Mouse (Mus musculus) MEL (cell line): ENCODE data around the gene Mamstr. TPM values are rescaled to one million over a fixed set of nuclear protein-coding genes. Genes with fewer than 3 reads are reported as not detected.

Source experiments
- DNase-seq: peaks from one replicate; pipeline ENCODE4 v3.0.0; 2011; ENCODE audit warnings: low read depth, low spot score
- H3K27ac ChIP-seq: 2 replicates; pipeline ENCODE4 v1.5.1; 2012; ENCODE audit warnings: low read depth, mild to moderate bottlenecking, control low read depth, low read length, moderate library complexity; ENCODE audit not compliant: control insufficient read depth
- H3K27me3 ChIP-seq, 2 experiments: fragments of 150-350 bp in 1 of 2; sonication (generic) in 1 of 2; 2 replicates each; pipeline ENCODE4 v1.6.1; 2012; ENCODE audit warnings: low read length in 2 of 2, mild to moderate bottlenecking in 2 of 2, improper control_type of control experiment in 1 of 2, moderate library complexity in 1 of 2; ENCODE audit not compliant: insufficient read depth in 2 of 2, control insufficient read depth in 1 of 2
- H3K36me3 ChIP-seq, 2 experiments: 2 replicates each; pipeline ENCODE4 v1.6.1; 2012 to 2014; ENCODE audit warnings: low read length in 2 of 2, improper control_type of control experiment in 1 of 2, inconsistent platforms in 1 of 2, mild to moderate bottlenecking in 1 of 2; ENCODE audit not compliant: insufficient read depth in 2 of 2, control insufficient read depth in 1 of 2
- H3K4me1 ChIP-seq, 2 experiments: fragments of 150-350 bp in 1 of 2; sonication (generic) in 1 of 2; 2 replicates each; pipeline ENCODE4 v1.6.1; 2012; ENCODE audit warnings: low read length in 2 of 2, improper control_type of control experiment in 1 of 2, mild to moderate bottlenecking in 1 of 2; ENCODE audit not compliant: insufficient read depth in 2 of 2, control insufficient read depth in 1 of 2
- H3K4me3 ChIP-seq, 2 experiments: fragments of 150-350 bp in 1 of 2; sonication (generic) in 1 of 2; 2 replicates each; pipeline ENCODE4 v1.5.1; 2012; ENCODE audit warnings: low read depth in 2 of 2, low read length in 2 of 2, mild to moderate bottlenecking in 2 of 2, moderate library complexity in 2 of 2, control low read depth in 1 of 2, improper control_type of control experiment in 1 of 2; ENCODE audit not compliant: control insufficient read depth in 1 of 2, insufficient read depth in 1 of 2
- H3K79me2 ChIP-seq: 2 replicates; pipeline ENCODE4 v1.6.1; 2012; ENCODE audit warnings: mild to moderate bottlenecking, low read length, moderate library complexity; ENCODE audit not compliant: control insufficient read depth, poor library complexity, insufficient read depth
- H3K9ac ChIP-seq: 2 replicates; pipeline ENCODE4 v1.6.1; 2012; ENCODE audit warnings: low read depth, mild to moderate bottlenecking, control low read depth, low read length, moderate library complexity; ENCODE audit not compliant: control insufficient read depth, poor library complexity, severe bottlenecking
- H3K9me3 ChIP-seq: fragments of 150-350 bp; sonication (generic); replicated peaks from 2 replicates; pipeline ENCODE4 v1.6.1; 2012; ENCODE audit warnings: mild to moderate bottlenecking, low read length, improper control_type of control experiment, moderate library complexity; ENCODE audit not compliant: insufficient read depth
- E2F4 ChIP-seq: IDR thresholded peaks from 2 replicates; pipeline ENCODE4 v1.6.1; 2011; ENCODE audit warnings: low read depth, low read length, improper control_type of control experiment, borderline replicate concordance
- ELF1 ChIP-seq: IDR thresholded peaks from 2 replicates; pipeline ENCODE4 v1.6.1; 2014; ENCODE audit warnings: low read depth, mild to moderate bottlenecking, inconsistent platforms, low read length, improper control_type of control experiment, moderate library complexity
- ETS1 ChIP-seq: IDR thresholded peaks from 2 replicates; pipeline ENCODE4 v1.6.1; 2012; ENCODE audit warnings: low read depth, mild to moderate bottlenecking, inconsistent platforms, low read length, improper control_type of control experiment, moderate library complexity
- GATA1 ChIP-seq: IDR thresholded peaks from 2 replicates; pipeline ENCODE4 v1.6.1; 2011; ENCODE audit warnings: low read depth, low read length, improper control_type of control experiment
- JUND ChIP-seq: IDR thresholded peaks from 2 replicates; pipeline ENCODE4 v1.6.1; 2011; ENCODE audit warnings: low read depth, mild to moderate bottlenecking, improper control_type of control experiment, low read length
- MAFK ChIP-seq: IDR thresholded peaks from 2 replicates; pipeline ENCODE4 v1.6.1; 2011; ENCODE audit warnings: low read depth, mild to moderate bottlenecking, low read length, improper control_type of control experiment, borderline replicate concordance
- MAX ChIP-seq: IDR thresholded peaks from 2 replicates; pipeline ENCODE4 v1.6.1; 2011; ENCODE audit warnings: low read length, improper control_type of control experiment
- MEF2A ChIP-seq: IDR thresholded peaks from 2 replicates; pipeline ENCODE4 v1.6.1; 2014; ENCODE audit warnings: low read depth, mild to moderate bottlenecking, inconsistent platforms, low read length, improper control_type of control experiment; ENCODE audit not compliant: poor library complexity, insufficient replicate concordance, severe bottlenecking; ENCODE audit errors: extremely low read depth
- POLR2A ChIP-seq, 2 experiments: IDR thresholded peaks; 2 replicates each; pipeline ENCODE4 v1.6.1; 2011 to 2012; ENCODE audit warnings: low read length in 2 of 2, mild to moderate bottlenecking in 2 of 2, control low read depth in 1 of 2, improper control_type of control experiment in 1 of 2, low read depth in 1 of 2, moderate library complexity in 1 of 2; ENCODE audit not compliant: control insufficient read depth in 1 of 2, insufficient read depth in 1 of 2, poor library complexity in 1 of 2
- POLR2AphosphoS2 ChIP-seq: IDR thresholded peaks from 2 replicates; pipeline ENCODE4 v1.6.1; 2011; ENCODE audit warnings: low read length, improper control_type of control experiment
- POLR2AphosphoS5 ChIP-seq: IDR thresholded peaks from 2 replicates; pipeline ENCODE4 v1.6.1; 2012; ENCODE audit warnings: low read depth, borderline replicate concordance, mild to moderate bottlenecking, inconsistent platforms, low read length, moderate library complexity, mixed read lengths
- SIN3A ChIP-seq: IDR thresholded peaks from 2 replicates; pipeline ENCODE4 v1.6.1; 2012; ENCODE audit warnings: low read length, improper control_type of control experiment, inconsistent platforms
- TBP ChIP-seq: IDR thresholded peaks from 2 replicates; pipeline ENCODE4 v1.8.0; 2011; ENCODE audit warnings: low read depth, low read length, improper control_type of control experiment
- TCF12 ChIP-seq: IDR thresholded peaks from 2 replicates; pipeline ENCODE4 v1.6.1; 2014; ENCODE audit warnings: low read depth, mild to moderate bottlenecking, inconsistent platforms, low read length, improper control_type of control experiment, moderate library complexity
- UBTF ChIP-seq: IDR thresholded peaks from 2 replicates; pipeline ENCODE4 v1.6.1; 2012; ENCODE audit warnings: low read depth, mild to moderate bottlenecking, inconsistent platforms, low read length, improper control_type of control experiment, moderate library complexity, borderline replicate concordance; ENCODE audit not compliant: insufficient read depth
- USF1 ChIP-seq: IDR thresholded peaks from 2 replicates; pipeline ENCODE4 v1.6.1; 2014; ENCODE audit warnings: low read depth, mild to moderate bottlenecking, inconsistent platforms, low read length, improper control_type of control experiment, moderate library complexity
- USF2 ChIP-seq, 2 experiments: IDR thresholded peaks; 2 replicates each; pipeline ENCODE4 v1.6.1; 2011 to 2012; ENCODE audit warnings: improper control_type of control experiment in 2 of 2, low read length in 2 of 2, borderline replicate concordance in 1 of 2, inconsistent platforms in 1 of 2, low read depth in 1 of 2, mild to moderate bottlenecking in 1 of 2; ENCODE audit not compliant: insufficient read depth in 1 of 2
- ZC3H11A ChIP-seq: IDR thresholded peaks from 2 replicates; pipeline ENCODE4 v1.6.1; 2012; ENCODE audit warnings: low read depth, mild to moderate bottlenecking, inconsistent platforms, low read length, improper control_type of control experiment
- ZMIZ1 ChIP-seq: IDR thresholded peaks from 2 replicates; pipeline ENCODE4 v1.6.1; 2012; ENCODE audit warnings: low read depth, mild to moderate bottlenecking, inconsistent platforms, low read length, improper control_type of control experiment, moderate library complexity
- ZNF384 ChIP-seq: IDR thresholded peaks from 2 replicates; pipeline ENCODE4 v1.6.1; 2012; ENCODE audit warnings: low read depth, mild to moderate bottlenecking, inconsistent platforms, low read length, improper control_type of control experiment
- polyA plus RNA-seq, 2 experiments: library from polyadenylated mRNA; stranded (reverse) in 1 of 2; unstranded in 1 of 2; fragments of >175 nt in 1 of 2; fragments of >200 nt in 1 of 2; gene quantifications; 2 replicates each; pipeline versions ENCODE4 v1.2.1 to v1.2.4; 2012; ENCODE audit warnings: low replicate concordance in 2 of 2, low read depth in 1 of 2; ENCODE audit not compliant: insufficient read length in 2 of 2, insufficient read depth in 1 of 2, missing spikeins in 1 of 2
- total RNA-seq: library from RNA; depleted of rRNA; stranded (reverse); fragments of 300-350 nt; gene quantifications from 2 replicates; pipeline ENCODE4 v1.2.3, GENCODE M21; 2012

Mamstr gene
- total and polyA plus RNA-seq, 3 experiments, result not detected

DNA sequence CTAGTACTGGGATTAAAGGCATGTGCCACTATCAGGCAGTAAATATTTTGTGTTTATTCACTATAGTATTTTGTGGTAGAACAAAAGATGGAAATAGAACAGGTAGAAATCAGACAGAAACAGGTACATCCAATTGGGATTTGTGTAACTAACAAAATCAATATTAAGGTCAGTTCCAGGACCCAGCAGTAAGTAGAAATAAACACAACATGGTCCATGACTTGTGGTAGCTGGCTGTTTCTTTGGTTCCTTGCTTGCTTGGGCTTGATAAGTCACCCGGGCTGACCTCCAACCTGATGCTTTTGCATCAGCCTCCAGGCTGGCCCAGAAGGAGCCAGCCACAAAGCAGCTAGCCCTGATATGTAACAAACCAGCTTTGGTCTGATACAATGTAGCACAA is 30.3 kb upstream of the Mamstr start:
- no peak overlapping the region for H3K9ac ChIP-seq
- H3K4me1 ChIP-seq, result peaks cover 3 to 13% of the 10 kb centered on the region in 2 experiments; a peak in 3 of 4 replicates
- H3K27ac ChIP-seq, result no peak overlapping the region
- H3K36me3 ChIP-seq, result peaks cover 0 to 4% of the 10 kb centered on the region in 2 experiments; a peak in 2 of 4 replicates
- no peak for DNase-seq
- H3K79me2 ChIP-seq, result no peaks in the 10 kb centered on the region
- H3K27me3 ChIP-seq, result no peaks in the 10 kb centered on the region
- no peak for TF ChIP-seq USF2 (IDR thresholded peaks at IDR 0.05; ENCODE audit: borderline replicate concordance in 1 of 2, insufficient read depth in 1 of 2, low read depth in 1 of 2, low read length in 2 of 2)
- no peak for TF ChIP-seq POLR2A (IDR thresholded peaks at IDR 0.05; ENCODE audit: control insufficient read depth in 1 of 2, insufficient read depth in 1 of 2, low read depth in 1 of 2, low read length in 2 of 2, poor library complexity in 1 of 2)
- TF ChIP-seq POLR2AphosphoS2, result no peak
- TF ChIP-seq ZNF384, result no peak
- TF ChIP-seq ZMIZ1, result no peak
- TF ChIP-seq E2F4, result no peak
- TF ChIP-seq POLR2AphosphoS5, result no peak
- TF ChIP-seq ZC3H11A, result no peak
- no peak for TF ChIP-seq ELF1
- no peak for TF ChIP-seq TBP
- TF ChIP-seq TCF12, result no peak
- no peak for TF ChIP-seq UBTF
- TF ChIP-seq MAFK, result no peak
- no peak for TF ChIP-seq USF1
- no peak for TF ChIP-seq MAX
- TF ChIP-seq GATA1, result no peak
- TF ChIP-seq MEF2A, result no peak
- no peak for TF ChIP-seq ETS1
- TF ChIP-seq, all 39 proteins: peak for 0
- Histone ChIP-seq H3K9me3 (no peaks in the 10 kb centered on the region), H3K4me3 (no peak overlapping the region)

- TF ChIP-seq ZC3H11A (no peak), ZNF384 (no peak), ETS1 (peak; percentile 73), SIN3A (0 out of 2 replicates have a peak, but pooled peaks have one; percentile 15), JUND (no peak), TCF12 (peak; percentile 55; the same call in 1 of the 2 replicates), USF1 (no peak)
- peak; percentile 60 for DNase-seq
- H3K9ac ChIP-seq, result peak overlapping the region; percentile 26; the same call in 1 of the 2 replicates
- H3K36me3 ChIP-seq, result peaks cover 0 to 2% of the 10 kb centered on the region in 2 experiments; a peak in 2 of 4 replicates
- no peak overlapping the region for H3K4me3 ChIP-seq
- H3K27me3 ChIP-seq, result peaks cover 0 to 2% of the 10 kb centered on the region in 2 experiments; a peak in 2 of 4 replicates
- H3K79me2 ChIP-seq, result no peaks in the 10 kb centered on the region
- H3K9me3 ChIP-seq, result no peaks in the 10 kb centered on the region
- H3K27ac ChIP-seq, result no peak overlapping the region
- peaks cover 9 to 26% of the 10 kb centered on the region in 2 experiments; a peak in 3 of 4 replicates for H3K4me1 ChIP-seq
Measured at GRCm38 (mm10) chr7:45616277-45616676, 23.5 kb upstream of the Mamstr start.
